24 mouse cellular contexts compared by ENCODE assay signal in genomic region chr10:37206546-37206945, GRCm38 (mm10).
A peak's percentile ranks its signal among the peaks of the same experiment; 100 is the strongest.
DNase-seq lines count a peak whose midpoint lies in the region; ATAC-seq and TF ChIP-seq lines count a peak whose summit lies in the region.
"Had no signal": no experiment of that assay in that cellular context is flagged by ENCODE, and none has a peak within 500 bp of the region (broad histone marks: within the 10 kb centered on the region; RNA-seq: fewer than 3 reads in every experiment).

No protein-coding gene starts in this region.

- H3K27ac ChIP-seq in gastrocnemius, adult 2 months: 0 out of 2 replicates have a peak overlapping the region, but pooled peaks have one; percentile 10
- no peak overlapping the region for H3K27ac ChIP-seq in midbrain, embryonic 11.5 days (ENCODE audit: low read depth, low read length)
- H3K27ac ChIP-seq in midbrain, embryonic 16.5 days (ENCODE audit: low read length): no peak overlapping the region
- 0 out of 2 replicates have a peak overlapping the region, but pooled peaks have one; percentile 3 for H3K27ac ChIP-seq in brown adipose tissue, adult 24 weeks (replicated peaks; ENCODE audit: low read depth, low read length)
- H3K27ac ChIP-seq in forebrain, embryonic 14.5 days (ENCODE audit: low read depth, low read length): no peak overlapping the region

- no peak overlapping the region for H3K4me2 ChIP-seq in midbrain, embryonic 11.5 days
- no peak overlapping the region for H3K4me2 ChIP-seq in midbrain, embryonic 16.5 days (ENCODE audit: low read length)
- H3K4me2 ChIP-seq in forebrain, embryonic 14.5 days (ENCODE audit: low read length): no peak overlapping the region

- 86% methylated on average over 4 of the region's 4 CpGs for WGBS in midbrain, embryonic 11.5 days
- 86% methylated on average over 4 of the region's 4 CpGs for WGBS in midbrain, embryonic 16.5 days
- WGBS in forebrain, embryonic 14.5 days: 87% methylated on average over 4 of the region's 4 CpGs

- ATAC-seq in midbrain, embryonic 11.5 days (ENCODE audit: low FRiP score): no peak
- ATAC-seq in midbrain, embryonic 16.5 days: no peak
- ATAC-seq in forebrain, embryonic 14.5 days: no peak
- ATAC-seq: activated CD4-positive, CD25-positive, alpha-beta regulatory T cell, adult 4 months; CD4-positive, CD25-positive, alpha-beta regulatory T cell, adult 4 months; Patski had no signal

- H3K4me3 ChIP-seq in gastrocnemius, adult 2 months: no peak overlapping the region
- H3K4me3 ChIP-seq in midbrain, embryonic 11.5 days (ENCODE audit: low read depth, low read length): no peak overlapping the region
- no peak overlapping the region for H3K4me3 ChIP-seq in midbrain, embryonic 16.5 days (ENCODE audit: low read depth, low read length)
- no peak overlapping the region for H3K4me3 ChIP-seq in brown adipose tissue, adult 24 weeks (ENCODE audit: insufficient read depth, low read depth, low read length)
- H3K4me3 ChIP-seq in forebrain, embryonic 14.5 days (ENCODE audit: low read depth, low read length): no peak overlapping the region

- no peak overlapping the region for H3K9ac ChIP-seq in midbrain, embryonic 11.5 days (ENCODE audit: low read length)
- H3K9ac ChIP-seq in midbrain, embryonic 16.5 days (ENCODE audit: low read depth, low read length): no peak overlapping the region
- no peak overlapping the region for H3K9ac ChIP-seq in forebrain, embryonic 14.5 days (ENCODE audit: low read length)

- no peaks in the 10 kb centered on the region for H3K36me3 ChIP-seq in midbrain, embryonic 11.5 days (ENCODE audit: control insufficient read depth, insufficient read depth, low read length)
- no peaks in the 10 kb centered on the region for H3K36me3 ChIP-seq in midbrain, embryonic 16.5 days (ENCODE audit: control insufficient read depth, insufficient read depth, low read length)
- no peaks in the 10 kb centered on the region for H3K36me3 ChIP-seq in forebrain, embryonic 14.5 days (ENCODE audit: control insufficient read depth, insufficient read depth, low read length)
- H3K36me3 ChIP-seq: G1E had no signal

- H3K4me1 ChIP-seq in midbrain, embryonic 11.5 days (ENCODE audit: control insufficient read depth, insufficient read depth, low read length): no peaks in the 10 kb centered on the region
- no peaks in the 10 kb centered on the region for H3K4me1 ChIP-seq in midbrain, embryonic 16.5 days (ENCODE audit: control insufficient read depth, insufficient read depth, low read length)
- no peaks in the 10 kb centered on the region for H3K4me1 ChIP-seq in brown adipose tissue, adult 24 weeks (ENCODE audit: control insufficient read depth, insufficient read depth, insufficient read length, low read length)
- no peaks in the 10 kb centered on the region for H3K4me1 ChIP-seq in forebrain, embryonic 14.5 days (ENCODE audit: control insufficient read depth, insufficient read depth, low read length)

- intact Hi-C loops in gastrocnemius, adult 2 months (cut with DNase I): no loop called here
- intact Hi-C loops in gastrocnemius, postnatal 36 days (cut with DNase I): no loop called here

- TF ChIP-seq CTCF in gastrocnemius, adult 2 months (IDR thresholded peaks at IDR 0.05): no peak

- H3K9me3 ChIP-seq in midbrain, embryonic 11.5 days (ENCODE audit: control insufficient read depth, low read length): no peaks in the 10 kb centered on the region
- H3K9me3 ChIP-seq in midbrain, embryonic 16.5 days (replicated peaks; ENCODE audit: control insufficient read depth, low read length, poor library complexity, severe bottlenecking): no peaks in the 10 kb centered on the region
- H3K9me3 ChIP-seq in forebrain, embryonic 14.5 days (replicated peaks; ENCODE audit: control insufficient read depth, low read length): no peaks in the 10 kb centered on the region
- H3K9me3 ChIP-seq: G1E had no signal

- no peak for DNase-seq in gastrocnemius, adult 2 months
- DNase-seq in gastrocnemius, postnatal 36 days: no peak
- peak; percentile 54 for DNase-seq in midbrain, embryonic 11.5 days (ENCODE audit: low spot score, missing footprints)
- DNase-seq in adipocyte (ENCODE audit: low spot score): peak; percentile 59
- no peak for DNase-seq in forebrain, embryonic 14.5 days (ENCODE audit: low spot score)
- no peak for DNase-seq in heart, adult 11 months
- DNase-seq: adrenal gland, adult 2 months; adrenal gland, adult 8-10 months; adrenal gland, postnatal 10 days; adrenal gland, postnatal 14 days; adrenal gland, postnatal 25 days; adrenal gland, postnatal 36 days; B cell, adult 2 months; cerebellum, adult 11 months; cerebellum, adult 11-12 months; cerebellum, adult 18-20 months; cerebellum, adult 2 months had no signal

- H3K27me3 ChIP-seq in midbrain, embryonic 11.5 days (ENCODE audit: control insufficient read depth, insufficient read depth, low read length): no peaks in the 10 kb centered on the region
- H3K27me3 ChIP-seq in midbrain, embryonic 16.5 days (ENCODE audit: control insufficient read depth, insufficient read depth, low read depth, low read length): no peaks in the 10 kb centered on the region
- no peaks in the 10 kb centered on the region for H3K27me3 ChIP-seq in forebrain, embryonic 14.5 days (replicated peaks; ENCODE audit: control insufficient read depth, insufficient read depth, low read length)
- H3K27me3 ChIP-seq: CH12.LX, Patski had no signal

Comparison
In these comparisons a context has a peak if more than half of its experiments do, and no peak if none do; other contexts are left out.
1. DNase-seq: peak in midbrain, embryonic 11.5 days (single experiment) and adipocyte (single experiment); none in gastrocnemius, adult 2 months (single experiment), gastrocnemius, postnatal 36 days (0 of 2), forebrain, embryonic 14.5 days (single experiment) and heart, adult 11 months (single experiment).
2. H3K27ac ChIP-seq: peak in gastrocnemius, adult 2 months (single experiment) and brown adipose tissue, adult 24 weeks (single experiment); none in midbrain, embryonic 11.5 days (single experiment), midbrain, embryonic 16.5 days (single experiment) and forebrain, embryonic 14.5 days (single experiment).